Mouse (Mus musculus) spleen, adult 2 months (tissue): Measurements from ENCODE around the gene 4933428M09Rik.

Experiments
- CTCF ChIP-seq: fragments of 200-500 bp; IDR thresholded peaks from 2 replicates; pipeline ENCODE4 v1.5.1; 2011; ENCODE audit warnings: mild to moderate bottlenecking, inconsistent platforms; ENCODE audit not compliant: insufficient read depth, insufficient read length, insufficient replicate concordance; ENCODE audit errors: extremely low read depth
- POLR2A ChIP-seq: fragments of 200-500 bp; IDR thresholded peaks from 2 replicates; pipeline ENCODE4 v1.6.1; 2011; ENCODE audit warnings: low read depth, low read length, inconsistent platforms

GRCm38 (mm10) chrX:139219017-139219416 lies 40.0 kb downstream of the 4933428M09Rik start:
- TF ChIP-seq CTCF (no peak), POLR2A (no peak)
